Mouse (Mus musculus) adrenal gland, postnatal 36 days (tissue): ENCODE measurements at regions not wholly inside any gene's neighbourhood (a gene's known extent, or its start where the extent isn't known, plus 50 kb on each side); places are given as distances from the start of the nearest gene placed in this dataset. TPM values are rescaled to one million over a fixed set of nuclear protein-coding genes. Genes with fewer than 3 reads are reported as not detected.

Experiments
- DNase-seq, 2 experiments: peaks; one replicate each; pipeline ENCODE4 v3.0.0; 2021; ENCODE audit warnings: mixed read lengths in 1 of 2
- microRNA-seq: library from miRNA; unstranded; fragments of <30 nt; microRNA quantifications from one replicate; pipeline ENCODE4 v1.2.0, GENCODE M21; 2021

DNA sequence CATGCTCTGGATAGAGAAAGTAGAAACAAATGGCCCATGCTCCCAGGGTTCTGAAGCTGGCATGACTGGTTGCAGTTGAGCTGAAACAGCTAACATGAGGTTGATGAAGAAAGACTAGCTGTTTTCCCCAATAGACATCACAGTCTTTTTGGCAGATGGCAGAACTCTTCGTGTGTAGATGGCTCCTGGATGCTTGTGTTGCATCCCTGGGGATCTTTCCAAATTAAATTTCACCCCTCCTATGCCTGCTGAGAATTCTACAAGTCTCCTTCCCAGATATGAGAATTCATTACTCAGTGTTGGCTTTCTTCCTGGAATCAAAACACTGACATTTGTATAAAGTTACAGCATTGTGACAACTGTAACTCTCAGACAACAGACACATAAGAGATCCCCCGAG, 595.3 kb downstream of the Slco4c1 start:
- DNase-seq = no peak

Small RNA genes lying in the stretch of these regions (microRNA-seq; reads per million reads assigned to microRNA genes)
- gene Gm22917 = not detected
